Mouse (Mus musculus): ENCODE results near the gene Hhex.

GRCm38 (mm10) chr19:37458013-37458412, 23.4 kb downstream of the Hhex start:
- no peak for TF ChIP-seq POLR2A (IDR thresholded peaks at IDR 0.05; ENCODE audit: low read depth, low read length)
- TF ChIP-seq CTCF (conservative IDR thresholded peaks at IDR 0.05; ENCODE audit: insufficient read depth, insufficient read length, low read depth, low read length): no peak; the same call in 1 of the 2 replicates

Measured in kidney, adult 2 months (tissue).